Mouse (Mus musculus) CH12.LX (cell line): ENCODE measurements around the gene Rep15.
A peak's percentile ranks its signal among the peaks of the same experiment; 100 is the strongest.

Experiments used
- CHD2 ChIP-seq: IDR thresholded peaks from 2 replicates; pipeline ENCODE4 v1.6.1; 2011; ENCODE audit warnings: low read length, improper control_type of control experiment
- CTCF ChIP-seq, 2 experiments: IDR thresholded peaks in 1 of 2; conservative IDR thresholded peaks in 1 of 2; 2 replicates each; pipeline ENCODE4 v1.5.1; 2011 to 2012; ENCODE audit warnings: low read depth in 2 of 2, low read length in 2 of 2, improper control_type of control experiment in 1 of 2, inconsistent platforms in 1 of 2, mild to moderate bottlenecking in 1 of 2, moderate library complexity in 1 of 2
- E2F4 ChIP-seq: IDR thresholded peaks from 2 replicates; pipeline ENCODE4 v1.6.1; 2011; ENCODE audit warnings: low read depth, low read length, improper control_type of control experiment; ENCODE audit not compliant: insufficient replicate concordance
- ELF1 ChIP-seq: IDR thresholded peaks from 2 replicates; pipeline ENCODE4 v1.6.1; 2014; ENCODE audit warnings: low read depth, mild to moderate bottlenecking, inconsistent platforms, low read length, improper control_type of control experiment
- HCFC1 ChIP-seq: IDR thresholded peaks from 2 replicates; pipeline ENCODE4 v1.6.1; 2012; ENCODE audit warnings: low read depth, mild to moderate bottlenecking, inconsistent platforms, low read length, improper control_type of control experiment
- POLR2A ChIP-seq: IDR thresholded peaks from 2 replicates; pipeline ENCODE4 v1.6.1; 2011; ENCODE audit warnings: low read depth, mild to moderate bottlenecking, improper control_type of control experiment, low read length
- POLR2AphosphoS2 ChIP-seq: IDR thresholded peaks from 2 replicates; pipeline ENCODE4 v1.6.1; 2011; ENCODE audit warnings: low read depth, low read length, improper control_type of control experiment
- SMC3 ChIP-seq: IDR thresholded peaks from 2 replicates; pipeline ENCODE4 v1.6.1; 2011; ENCODE audit warnings: low read depth, low read length, improper control_type of control experiment
- UBTF ChIP-seq: IDR thresholded peaks from 2 replicates; pipeline ENCODE4 v1.6.1; 2012; ENCODE audit warnings: low read depth, mild to moderate bottlenecking, inconsistent platforms, low read length, improper control_type of control experiment, moderate library complexity
- USF2 ChIP-seq: conservative IDR thresholded peaks from 2 replicates; pipeline ENCODE4 v1.6.1; 2011; ENCODE audit warnings: low read depth, low read length, improper control_type of control experiment

DNA sequence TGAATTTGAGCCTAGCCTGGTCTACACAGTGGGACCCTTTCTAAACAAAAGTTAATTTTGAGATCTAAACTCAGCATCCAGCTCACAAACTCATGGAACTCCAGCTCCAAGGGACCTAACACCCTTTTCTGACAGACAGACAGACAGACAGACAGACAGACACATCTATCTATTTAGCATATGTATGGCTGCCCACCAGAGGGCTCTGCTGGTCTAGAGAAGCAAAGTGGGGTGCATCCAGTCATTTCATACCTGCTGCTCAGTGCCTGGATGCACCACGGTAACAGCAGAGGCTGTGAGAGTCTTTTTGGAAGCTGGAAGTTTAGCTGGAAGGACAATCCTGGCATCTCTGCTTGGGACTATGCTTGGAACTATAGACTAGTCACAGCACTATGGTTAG lies 18.8 kb upstream of the Rep15 start:
- TF ChIP-seq CTCF (conservative IDR thresholded peaks at IDR 0.05 in 1 of 2, IDR thresholded peaks at IDR 0.05 in 1 of 2; ENCODE audit: low read depth in 2 of 2, low read length in 2 of 2) (peak in 1 of 2 experiments; percentile 54; a peak in 2 of 4 replicates), HCFC1 (no peak), SMC3 (peak; percentile 54), POLR2A (no peak), UBTF (no peak), CHD2 (no peak), POLR2AphosphoS2 (no peak), E2F4 (no peak), USF2 (no peak), ELF1 (no peak)
